Mouse (Mus musculus): ENCODE results near the gene Gstp2. TPM values are rescaled to one million over a fixed set of nuclear protein-coding genes. Genes with fewer than 3 reads are reported as not detected.

The Gstp2 gene
- polyA plus RNA-seq, 1 experiment = 21.6 TPM

DNA sequence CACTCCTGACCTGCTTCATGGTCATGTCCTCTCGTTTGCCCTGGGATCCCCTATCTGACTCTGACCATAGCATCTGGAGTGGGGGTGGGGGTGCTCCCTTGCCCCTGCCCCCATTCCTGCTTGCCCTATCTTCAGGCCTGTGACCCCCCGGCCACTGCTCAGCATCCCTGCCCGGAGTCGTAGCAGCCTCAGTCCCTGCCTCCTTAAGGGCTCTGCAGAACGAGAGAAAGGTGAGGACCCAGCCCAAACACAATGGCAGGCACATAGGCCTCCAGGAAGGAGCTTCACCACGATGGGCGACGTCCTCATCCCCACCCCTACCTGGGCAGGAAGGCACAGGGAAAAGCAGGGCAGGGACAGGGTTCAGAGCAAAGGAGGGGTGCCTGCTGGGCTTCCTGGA is 47.5 kb downstream of the Gstp2 start:
- no peak overlapping the region for H3K27ac ChIP-seq (ENCODE audit: control insufficient read depth, insufficient read depth, low read depth, low read length, poor library complexity)
- 77% methylated on average over 8 of the region's 8 CpGs for WGBS
- peaks cover 2% of the 10 kb centered on the region for H3K4me1 ChIP-seq (ENCODE audit: control insufficient read depth, insufficient read depth, low read length)
- TF ChIP-seq CTCF (IDR thresholded peaks at IDR 0.05; ENCODE audit: control insufficient read depth, insufficient read depth, low read length) (no peak), POLR2A (IDR thresholded peaks at IDR 0.05; ENCODE audit: borderline replicate concordance, control insufficient read depth, low read depth, low read length) (no peak)
- no peak overlapping the region for H3K4me3 ChIP-seq (replicated peaks; ENCODE audit: control insufficient read depth, low read depth, low read length)

DNA sequence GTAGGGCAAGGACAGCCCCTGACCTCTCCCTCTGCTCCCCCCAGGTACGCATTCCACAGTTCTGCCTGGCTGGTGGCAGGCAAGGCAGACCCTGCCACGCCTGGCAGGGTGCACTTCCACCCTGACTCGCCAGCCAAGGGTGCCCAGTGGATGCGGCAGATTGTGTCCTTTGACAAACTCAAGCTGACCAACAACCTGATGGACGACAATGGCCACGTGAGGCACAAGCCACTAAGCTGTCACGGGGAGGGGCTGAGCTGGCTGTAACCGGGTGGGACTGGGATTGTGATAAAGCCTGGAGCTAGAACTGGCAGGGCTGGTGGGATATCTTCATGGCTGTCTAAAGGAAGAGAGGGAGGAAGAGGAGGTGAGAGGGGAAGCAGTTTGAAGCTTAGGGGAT is 48.6 kb downstream of the Gstp2 start:
- no peak overlapping the region for H3K4me3 ChIP-seq (replicated peaks; ENCODE audit: control insufficient read depth, low read depth, low read length)
- peaks cover 2% of the 10 kb centered on the region for H3K4me1 ChIP-seq (ENCODE audit: control insufficient read depth, insufficient read depth, low read length)
- no peak for TF ChIP-seq CTCF (IDR thresholded peaks at IDR 0.05; ENCODE audit: control insufficient read depth, insufficient read depth, low read length)
- no peak for TF ChIP-seq POLR2A (IDR thresholded peaks at IDR 0.05; ENCODE audit: borderline replicate concordance, control insufficient read depth, low read depth, low read length)
- 86% methylated on average over 8 of the region's 8 CpGs for WGBS
- no peak overlapping the region for H3K27ac ChIP-seq (ENCODE audit: control insufficient read depth, insufficient read depth, low read depth, low read length, poor library complexity)

DNA sequence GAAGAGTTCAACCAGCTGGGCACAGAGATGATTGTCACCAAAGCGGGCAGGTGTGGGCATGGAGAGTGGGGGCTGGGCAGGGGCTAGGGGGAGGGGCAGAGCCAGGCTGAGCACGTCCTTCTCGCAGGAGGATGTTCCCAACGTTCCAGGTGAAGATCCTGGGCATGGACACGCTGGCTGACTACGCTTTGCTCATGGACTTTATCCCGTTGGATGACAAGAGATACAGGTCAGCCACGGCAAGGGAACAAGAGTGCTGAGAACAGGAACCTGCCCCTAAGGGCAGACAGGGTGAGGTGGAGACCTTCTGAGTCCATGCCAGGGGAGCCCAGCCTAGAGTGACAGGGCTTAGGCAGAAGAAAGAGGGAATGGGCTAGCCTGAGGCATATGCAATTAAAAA is 49.1 kb downstream of the Gstp2 start:
- Histone ChIP-seq H3K27ac (ENCODE audit: control insufficient read depth, insufficient read depth, low read depth, low read length, poor library complexity) (no peak overlapping the region), H3K4me1 (ENCODE audit: control insufficient read depth, insufficient read depth, low read length) (peaks cover 2% of the 10 kb centered on the region), H3K4me3 (replicated peaks; ENCODE audit: control insufficient read depth, low read depth, low read length) (no peak overlapping the region)
- no peak for TF ChIP-seq CTCF (IDR thresholded peaks at IDR 0.05; ENCODE audit: control insufficient read depth, insufficient read depth, low read length)
- no peak for TF ChIP-seq POLR2A (IDR thresholded peaks at IDR 0.05; ENCODE audit: borderline replicate concordance, control insufficient read depth, low read depth, low read length)
- 83% methylated on average over 8 of the region's 8 CpGs for WGBS

DNA sequence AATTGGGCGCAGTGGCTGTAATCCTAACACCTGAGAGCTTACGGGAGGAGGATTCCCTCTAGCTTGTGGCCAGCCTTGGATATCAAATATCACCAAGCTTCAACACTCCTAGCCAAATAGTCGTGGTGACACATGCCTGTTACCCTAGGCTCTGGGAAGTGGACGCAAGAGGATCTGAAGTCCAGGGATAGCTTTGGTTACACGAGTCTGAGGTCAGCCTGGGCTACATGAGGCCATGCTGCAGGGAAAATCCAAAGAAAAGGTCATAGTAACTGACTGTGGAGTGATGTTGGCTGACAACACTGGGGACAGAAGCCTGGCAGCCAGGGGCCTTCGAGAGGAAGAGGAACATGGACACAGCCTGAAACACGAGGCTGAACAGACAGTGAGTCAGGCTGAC is 49.7 kb downstream of the Gstp2 start:
- Histone ChIP-seq H3K27ac (ENCODE audit: control insufficient read depth, insufficient read depth, low read depth, low read length, poor library complexity) (no peak overlapping the region), H3K4me3 (replicated peaks; ENCODE audit: control insufficient read depth, low read depth, low read length) (no peak overlapping the region), H3K4me1 (ENCODE audit: control insufficient read depth, insufficient read depth, low read length) (peaks cover 2% of the 10 kb centered on the region)
- TF ChIP-seq CTCF (IDR thresholded peaks at IDR 0.05; ENCODE audit: control insufficient read depth, insufficient read depth, low read length) (no peak), POLR2A (IDR thresholded peaks at IDR 0.05; ENCODE audit: borderline replicate concordance, control insufficient read depth, low read depth, low read length) (no peak)
- WGBS = 63% methylated on average over 7 of the region's 7 CpGs

DNA sequence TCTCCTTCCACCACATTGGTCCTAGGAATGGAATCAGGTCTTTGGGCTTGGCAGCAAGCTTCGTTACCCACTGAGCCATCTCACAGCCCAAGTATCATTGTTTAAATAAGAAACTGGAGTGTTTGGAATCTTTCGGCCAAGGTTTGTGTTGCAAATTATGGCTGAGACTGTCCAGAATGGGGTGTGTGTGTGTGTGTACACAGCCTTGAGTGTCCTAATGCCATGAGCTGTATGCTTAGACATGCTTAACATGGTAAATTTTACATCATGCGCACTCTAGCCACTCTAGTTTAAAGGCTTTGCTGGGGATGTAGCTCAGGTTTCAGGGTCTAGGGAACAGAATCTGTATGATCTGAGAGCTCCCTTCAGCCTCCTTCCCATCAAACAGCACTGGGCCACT is 50.3 kb downstream of the Gstp2 start:
- WGBS = 90% methylated on average over 3 of the region's 3 CpGs
- no peak overlapping the region for H3K27ac ChIP-seq (ENCODE audit: control insufficient read depth, insufficient read depth, low read depth, low read length, poor library complexity)
- no peaks in the 10 kb centered on the region; the same call in 1 of the 2 replicates for H3K4me1 ChIP-seq (ENCODE audit: control insufficient read depth, insufficient read depth, low read length)
- TF ChIP-seq CTCF (IDR thresholded peaks at IDR 0.05; ENCODE audit: control insufficient read depth, insufficient read depth, low read length) (no peak), POLR2A (IDR thresholded peaks at IDR 0.05; ENCODE audit: borderline replicate concordance, control insufficient read depth, low read depth, low read length) (no peak)
- no peak overlapping the region for H3K4me3 ChIP-seq (replicated peaks; ENCODE audit: control insufficient read depth, low read depth, low read length)

DNA sequence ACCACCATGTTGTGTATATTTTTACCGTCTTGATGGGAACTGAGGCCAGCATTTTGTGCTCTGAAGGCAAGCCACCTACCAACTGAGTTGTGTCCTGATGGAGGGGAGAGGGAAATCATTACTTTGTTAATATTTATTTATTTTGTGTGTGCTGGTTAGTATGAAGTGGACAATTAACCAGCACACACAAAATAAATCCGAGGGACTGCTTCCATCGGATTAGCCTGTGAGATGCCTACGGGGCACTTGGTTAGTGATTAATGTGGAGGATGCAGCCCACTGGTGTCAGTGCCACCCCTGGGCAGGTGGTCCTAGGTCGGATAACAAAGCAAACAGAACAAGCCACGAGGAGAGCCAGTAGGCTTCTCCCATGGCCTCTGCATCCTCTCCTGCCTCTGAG is 50.9 kb downstream of the Gstp2 start:
- TF ChIP-seq POLR2A (IDR thresholded peaks at IDR 0.05; ENCODE audit: borderline replicate concordance, control insufficient read depth, low read depth, low read length) (no peak), CTCF (IDR thresholded peaks at IDR 0.05; ENCODE audit: control insufficient read depth, insufficient read depth, low read length) (no peak)
- no peaks in the 10 kb centered on the region; the same call in 1 of the 2 replicates for H3K4me1 ChIP-seq (ENCODE audit: control insufficient read depth, insufficient read depth, low read length)
- 82% methylated on average over 6 of the region's 6 CpGs for WGBS
- H3K4me3 ChIP-seq (replicated peaks; ENCODE audit: control insufficient read depth, low read depth, low read length) = no peak overlapping the region
- no peak overlapping the region for H3K27ac ChIP-seq (ENCODE audit: control insufficient read depth, insufficient read depth, low read depth, low read length, poor library complexity)

DNA sequence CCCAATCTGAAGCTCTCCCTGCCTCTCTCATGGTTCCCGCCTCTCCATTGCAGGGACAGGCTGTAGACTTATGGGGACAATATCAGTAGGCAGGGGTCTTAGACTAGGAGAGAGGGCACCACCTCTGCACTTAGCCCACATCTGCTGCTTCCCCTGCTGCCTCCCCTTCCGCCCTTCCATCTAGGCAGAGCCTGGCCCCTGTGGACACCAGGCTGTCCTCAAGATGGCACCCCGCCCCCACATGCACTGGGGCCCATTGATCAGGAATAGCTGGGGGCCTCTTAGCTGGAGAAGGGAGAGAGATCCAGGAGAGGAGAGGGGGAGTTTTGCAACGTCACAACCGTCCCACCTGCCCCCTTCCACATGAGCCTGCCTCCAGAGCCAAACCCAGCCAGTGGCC is 53.4 kb downstream of the Gstp2 start, which contains the start of gene Tbx10:
TSS of gene Tbx10 (plus strand) at position 337 of the 400 bp plus-strand sequence.
- TF ChIP-seq CTCF (IDR thresholded peaks at IDR 0.05; ENCODE audit: control insufficient read depth, insufficient read depth, low read length) = no peak
- TF ChIP-seq POLR2A (IDR thresholded peaks at IDR 0.05; ENCODE audit: borderline replicate concordance, control insufficient read depth, low read depth, low read length) = no peak
- Histone ChIP-seq H3K27ac (ENCODE audit: control insufficient read depth, insufficient read depth, low read depth, low read length, poor library complexity) (no peak within 1 kb of the TSS), H3K4me1 (ENCODE audit: control insufficient read depth, insufficient read depth, low read length) (no peaks in the 10 kb centered on the region), H3K4me3 (replicated peaks; ENCODE audit: control insufficient read depth, low read depth, low read length) (no peak within 1 kb of the TSS)
- 75% methylated on average over 5 of the region's 5 CpGs for WGBS

DNA sequence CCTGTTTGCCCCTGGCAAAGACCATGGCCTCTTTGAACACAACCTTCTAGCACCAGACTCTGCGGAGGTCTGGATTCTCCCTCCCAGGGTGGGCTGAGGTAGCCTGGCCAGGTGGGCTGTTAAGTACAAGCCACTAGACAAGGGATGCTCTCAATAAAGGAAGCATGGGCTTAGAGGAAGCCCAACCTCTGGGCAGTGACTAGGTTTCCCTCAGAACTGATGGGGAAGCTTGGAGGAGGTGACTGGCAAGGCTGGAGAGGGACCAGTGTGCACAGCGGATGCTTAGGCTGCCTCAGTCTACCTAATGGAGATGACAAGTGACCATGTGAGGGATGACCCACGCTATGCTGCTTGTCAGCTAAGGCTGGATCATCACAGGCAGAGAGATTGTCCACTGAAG is 53.9 kb downstream of the Gstp2 start:
- Histone ChIP-seq H3K4me1 (ENCODE audit: control insufficient read depth, insufficient read depth, low read length) (no peaks in the 10 kb centered on the region), H3K4me3 (replicated peaks; ENCODE audit: control insufficient read depth, low read depth, low read length) (no peak overlapping the region), H3K27ac (ENCODE audit: control insufficient read depth, insufficient read depth, low read depth, low read length, poor library complexity) (no peak overlapping the region)
- 90% methylated on average over 3 of the region's 3 CpGs for WGBS
- TF ChIP-seq POLR2A (IDR thresholded peaks at IDR 0.05; ENCODE audit: borderline replicate concordance, control insufficient read depth, low read depth, low read length) (no peak), CTCF (IDR thresholded peaks at IDR 0.05; ENCODE audit: control insufficient read depth, insufficient read depth, low read length) (no peak)

DNA sequence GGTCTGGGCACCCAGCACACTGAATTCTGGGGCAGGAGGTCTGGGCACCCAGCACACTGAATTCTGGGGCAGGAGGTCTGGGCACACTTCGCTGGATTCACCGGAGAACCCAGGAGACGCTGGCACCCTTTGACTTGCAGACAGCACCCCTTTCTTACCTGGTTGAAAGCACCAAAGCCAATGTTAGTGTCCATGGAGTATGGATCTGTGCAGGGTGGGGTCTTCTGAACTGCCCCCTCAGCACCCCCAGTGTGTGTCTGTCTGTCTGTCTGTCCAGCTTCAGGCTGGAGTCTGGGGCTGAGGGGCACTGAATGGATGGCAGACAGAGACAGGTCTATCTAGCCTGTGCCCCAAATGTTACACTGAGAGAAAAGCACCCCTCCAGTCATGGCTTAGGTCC is 54.3 kb downstream of the Gstp2 start:
- Histone ChIP-seq H3K27ac (ENCODE audit: control insufficient read depth, insufficient read depth, low read depth, low read length, poor library complexity) (no peak overlapping the region), H3K4me3 (replicated peaks; ENCODE audit: control insufficient read depth, low read depth, low read length) (no peak overlapping the region), H3K4me1 (ENCODE audit: control insufficient read depth, insufficient read depth, low read length) (no peaks in the 10 kb centered on the region)
- TF ChIP-seq POLR2A (IDR thresholded peaks at IDR 0.05; ENCODE audit: borderline replicate concordance, control insufficient read depth, low read depth, low read length) (no peak), CTCF (IDR thresholded peaks at IDR 0.05; ENCODE audit: control insufficient read depth, insufficient read depth, low read length) (no peak)
- WGBS = 91% methylated on average over 3 of the region's 3 CpGs
